Mouse (Mus musculus): Measurements from ENCODE around the gene Rpp25l.
"Not testable (repeated sequence)": the region's sequence is repeated elsewhere in the genome, so short reads cannot be mapped to it uniquely, and the experiment has no call there.

Rpp25l gene

DNA sequence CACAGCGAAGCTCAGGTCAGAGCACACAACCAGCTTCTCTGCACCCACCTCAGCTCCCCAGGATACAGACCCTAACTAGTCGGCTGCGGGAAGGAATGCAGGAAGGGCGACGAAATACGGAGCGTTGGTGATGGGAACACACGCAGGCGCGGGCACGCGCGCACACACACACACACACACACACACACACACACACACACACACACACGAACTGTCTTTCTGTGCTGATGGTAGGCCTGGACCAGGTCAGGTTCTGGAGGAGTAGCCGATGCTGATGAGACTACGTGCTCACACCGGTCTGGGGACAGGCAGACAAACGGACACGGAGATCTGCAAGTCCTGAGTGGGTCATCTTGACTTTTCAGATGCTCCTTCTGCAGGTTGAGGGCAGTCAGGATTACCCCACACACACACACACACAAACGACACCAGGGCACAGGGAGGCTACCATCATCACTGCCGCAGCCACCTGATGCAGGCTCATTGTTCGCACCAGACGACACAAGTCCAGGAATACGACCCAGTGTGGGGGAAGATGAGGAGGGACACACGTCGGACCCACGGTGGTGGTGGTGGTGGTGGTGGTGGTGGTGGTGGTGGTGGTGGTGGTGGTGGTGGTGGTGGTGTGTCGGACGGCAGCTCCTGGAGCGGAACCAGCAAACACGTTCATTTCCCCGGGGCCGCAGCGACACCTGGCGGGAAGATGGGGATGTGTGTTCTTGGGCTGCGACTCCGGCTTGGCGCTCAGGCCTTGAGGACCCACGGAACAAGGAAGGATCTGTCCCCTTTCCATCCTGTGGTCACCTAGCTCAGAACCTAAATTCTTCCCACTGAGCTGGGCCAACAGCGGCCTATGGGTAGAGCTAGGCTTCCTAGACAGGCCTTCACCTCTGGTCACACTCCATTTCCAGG, 16.1 kb downstream of the Rpp25l start, which contains the start of gene Cntfr:
Cntfr (minus strand) TSS at position 160 of the 912 bp plus-strand sequence.
- peak in 1 of 2 experiments; percentile 86 for DNase-seq (ENCODE audit: low spot score in 2 of 2)

DNA sequence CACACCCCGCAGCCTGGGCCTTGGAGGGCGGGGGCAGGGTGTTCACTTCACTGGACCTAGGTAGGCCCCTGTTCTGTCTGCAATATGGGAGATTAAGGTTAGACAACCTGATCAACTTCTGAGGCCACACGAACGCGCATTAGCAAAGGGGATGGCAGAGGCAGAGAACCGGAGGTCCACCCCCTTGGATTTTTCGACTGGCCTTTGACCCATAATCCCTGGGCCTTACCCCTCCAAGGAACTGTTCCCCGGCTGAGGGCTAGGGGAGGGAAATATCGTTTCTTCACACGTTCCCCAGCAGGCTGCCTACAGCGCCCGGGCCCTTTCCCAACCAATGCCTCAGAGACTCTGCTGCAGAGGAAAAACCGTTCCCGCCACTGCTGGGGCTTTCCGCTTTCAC, 16.9 kb downstream of the Rpp25l start:
- DNase-seq (ENCODE audit: low spot score in 2 of 2) = not testable (repeated sequence)

DNA sequence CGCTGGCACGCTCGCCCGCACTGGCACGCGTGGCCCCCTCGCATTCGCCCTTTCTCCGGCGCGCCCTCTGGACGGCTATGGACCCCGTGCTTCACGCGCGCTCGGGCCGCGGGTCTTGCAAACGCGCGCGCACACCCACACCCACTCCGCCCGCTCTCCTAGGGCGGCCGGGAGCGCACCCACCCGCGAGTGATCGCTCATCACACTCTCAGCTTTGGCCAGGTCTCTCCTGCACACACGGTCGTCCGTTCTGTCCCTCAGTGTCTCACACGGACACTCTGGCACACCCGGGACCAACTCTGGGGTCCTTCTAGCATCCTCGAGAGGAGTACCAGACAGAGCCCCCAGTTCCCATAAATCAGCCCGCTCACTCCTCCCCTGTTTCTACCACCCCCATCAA, 17.5 kb downstream of the Rpp25l start:
- DNase-seq (ENCODE audit: low spot score in 2 of 2) = not testable (repeated sequence)

DNA sequence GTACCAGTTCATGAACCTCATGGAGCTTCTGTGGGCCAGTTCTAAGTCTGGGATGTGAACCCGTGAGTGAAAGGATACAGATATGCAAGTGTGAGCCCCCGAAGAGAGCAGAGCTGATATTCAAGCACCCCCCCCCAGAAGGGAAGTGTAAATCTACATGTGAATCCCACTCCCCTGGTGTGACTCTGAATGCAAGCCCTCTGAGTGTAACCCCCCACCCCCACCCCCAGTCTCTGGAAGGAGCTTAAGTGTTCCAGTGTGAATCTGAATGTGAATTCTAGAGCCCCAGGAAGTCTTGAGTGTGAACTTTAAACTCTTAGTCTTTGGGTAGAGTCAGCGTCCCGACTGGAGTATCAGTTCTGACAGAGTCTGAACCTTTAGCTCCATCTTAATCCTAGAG, 19.8 kb downstream of the Rpp25l start:
- DNase-seq (ENCODE audit: low spot score in 2 of 2) = not testable (repeated sequence)

DNA sequence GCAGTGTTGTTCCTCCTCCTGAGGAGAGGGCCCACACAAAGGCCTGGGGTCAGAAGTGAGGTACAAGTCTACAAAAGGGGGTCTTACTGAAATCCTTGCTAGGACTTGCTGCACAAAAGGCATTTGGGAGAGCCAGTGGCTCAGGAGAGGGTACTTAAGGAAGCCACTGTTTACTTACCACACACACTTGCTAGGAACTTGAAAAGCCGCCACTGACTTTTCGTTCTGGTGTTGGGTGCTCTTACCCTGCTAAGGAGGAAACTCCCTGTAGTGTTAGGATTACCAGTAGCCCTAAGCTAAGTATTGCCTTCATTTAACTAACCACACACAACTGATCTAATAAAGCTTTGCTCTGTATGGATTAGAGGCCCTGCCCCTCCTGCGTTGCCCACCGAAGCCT, 23.3 kb downstream of the Rpp25l start:
- DNase-seq (ENCODE audit: low spot score in 2 of 2) = not testable (repeated sequence)

DNA sequence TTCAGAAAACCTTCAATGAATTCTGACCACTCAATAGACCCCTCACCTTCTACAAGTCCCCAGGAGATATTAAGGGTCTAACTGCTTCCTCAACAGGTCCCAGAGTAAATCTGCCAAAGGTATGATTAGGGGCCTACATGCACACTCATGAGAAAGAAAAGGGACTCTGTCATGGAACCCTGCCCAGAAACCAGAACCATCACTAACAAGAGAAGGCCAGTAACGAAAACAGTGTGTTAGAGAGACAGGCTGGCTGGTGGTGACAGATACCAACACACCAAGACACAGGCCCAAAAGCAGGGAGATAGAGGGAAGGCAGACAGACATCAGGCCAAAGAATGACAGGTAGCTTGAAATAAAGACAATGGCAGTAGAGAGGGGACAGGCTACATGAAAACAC, 24.8 kb downstream of the Rpp25l start:
- DNase-seq (ENCODE audit: low spot score in 2 of 2) = not testable (repeated sequence)

DNA sequence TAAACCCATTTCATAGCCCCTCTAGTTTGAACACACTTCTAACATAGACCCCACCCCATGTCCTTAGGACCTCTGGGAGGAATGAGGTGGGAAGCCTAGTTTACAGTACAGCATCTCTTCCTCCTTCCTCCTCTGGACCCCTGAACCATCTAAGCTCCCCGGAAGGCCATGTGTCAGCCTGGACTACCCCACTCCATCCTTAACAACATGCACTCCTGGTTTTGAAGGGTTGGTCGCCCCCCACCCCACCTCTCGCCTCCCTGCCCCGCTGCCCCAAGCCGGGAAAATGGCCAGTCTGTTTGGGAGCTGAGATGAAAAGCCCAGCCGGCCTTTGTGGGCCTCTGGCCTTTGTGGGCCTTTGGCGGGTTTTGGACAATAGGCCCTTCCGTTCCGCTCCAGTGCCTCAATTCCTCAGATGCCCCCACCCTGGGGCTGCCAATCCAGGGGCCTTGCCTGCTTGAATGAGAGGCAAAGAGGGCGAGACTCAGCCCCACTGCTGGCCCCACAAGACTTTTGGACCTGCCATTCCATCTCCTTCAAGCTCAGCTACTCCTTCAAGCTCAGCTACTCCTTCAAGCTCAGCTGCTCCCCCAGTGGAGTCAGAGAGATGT, 27.3 kb downstream of the Rpp25l start:
- not testable (repeated sequence) for DNase-seq (ENCODE audit: low spot score in 2 of 2)

DNA sequence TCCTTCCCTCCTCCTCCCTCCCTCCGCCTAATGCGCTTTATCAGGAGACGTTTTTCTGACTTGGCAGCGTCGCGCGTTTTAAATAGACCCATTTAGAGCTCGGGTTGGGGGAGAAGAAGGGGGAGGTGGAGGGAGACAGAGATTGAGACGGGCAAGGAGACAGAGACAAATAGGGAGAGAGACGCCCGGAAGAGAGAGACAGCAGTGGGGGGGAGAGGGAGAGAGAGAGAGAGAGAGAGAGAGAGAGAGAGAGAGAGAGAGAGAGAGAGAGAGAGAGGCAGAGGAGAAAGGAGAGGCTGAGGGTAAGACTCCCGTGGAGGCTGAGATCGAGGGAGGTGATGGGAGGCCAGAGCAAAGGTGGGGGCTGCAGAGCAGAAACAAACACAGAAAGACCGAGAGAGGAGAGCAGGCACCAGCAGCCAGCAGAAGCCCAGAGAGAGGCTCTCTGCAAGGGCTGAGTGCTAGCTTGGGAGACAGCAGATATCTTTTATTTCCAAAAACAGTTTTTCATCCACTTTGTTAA, 28.3 kb downstream of the Rpp25l start:
- DNase-seq (ENCODE audit: low spot score in 2 of 2) = not testable (repeated sequence)

DNA sequence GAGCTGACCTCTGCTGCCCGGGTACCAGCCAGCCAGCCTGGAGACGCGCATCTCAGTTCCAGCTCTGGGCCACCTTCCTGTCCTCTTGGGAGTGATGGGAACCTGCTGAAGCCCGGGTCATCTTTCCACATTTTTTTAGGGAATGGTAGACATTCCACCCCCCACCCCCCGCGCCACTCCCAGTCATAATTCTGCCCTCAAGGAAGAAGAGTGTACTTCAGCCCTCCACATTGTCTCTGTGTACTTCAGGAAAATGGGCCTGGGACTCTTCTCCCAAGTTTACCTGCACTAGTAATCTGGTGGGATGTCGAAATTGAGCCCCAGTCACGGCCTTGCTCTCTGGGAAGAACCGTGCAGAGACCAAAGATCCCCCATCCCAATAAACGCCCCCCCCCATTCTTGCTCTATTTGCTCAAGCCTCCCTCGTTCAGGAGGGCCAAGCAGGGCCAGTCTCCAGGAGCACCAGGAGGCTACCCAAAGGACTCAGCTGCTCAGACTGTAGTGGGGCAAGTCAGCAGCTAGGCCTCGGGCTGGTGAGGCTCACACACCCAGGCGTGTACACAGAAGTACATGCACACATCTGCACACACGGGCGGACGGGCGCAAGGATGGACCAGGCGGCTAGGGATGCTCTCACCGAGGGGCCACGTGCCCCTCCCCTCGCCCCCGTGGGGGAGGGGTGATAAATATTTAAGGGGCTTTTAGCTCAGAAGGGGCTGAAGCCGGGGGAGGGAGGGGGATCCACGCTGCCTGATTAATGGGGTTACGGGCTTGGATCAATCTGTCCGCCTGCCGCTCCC, 29.0 kb downstream of the Rpp25l start:
- DNase-seq (ENCODE audit: low spot score in 2 of 2) = not testable (repeated sequence)

DNA sequence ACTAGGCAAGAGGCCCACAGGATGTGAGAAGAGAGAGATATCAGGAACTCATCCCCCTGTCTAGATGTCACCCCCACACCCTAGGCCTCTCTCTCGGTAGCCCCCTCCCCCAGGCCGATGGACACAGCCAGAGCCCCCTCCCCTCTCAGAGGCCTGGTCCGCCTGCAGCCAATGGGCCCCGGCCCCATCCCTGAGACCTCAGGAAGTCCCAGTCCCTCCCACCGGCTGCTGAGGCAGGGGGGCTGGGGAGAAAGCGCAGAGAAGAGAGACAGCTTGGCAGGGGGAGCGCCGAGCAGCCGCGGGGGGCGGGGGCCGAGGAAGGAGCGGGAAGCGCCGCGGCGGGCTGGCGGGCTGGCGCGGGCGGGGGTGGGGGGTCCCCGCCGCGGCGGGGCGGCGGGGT, 30.0 kb downstream of the Rpp25l start:
- not testable (repeated sequence) for DNase-seq (ENCODE audit: low spot score in 2 of 2)

DNA sequence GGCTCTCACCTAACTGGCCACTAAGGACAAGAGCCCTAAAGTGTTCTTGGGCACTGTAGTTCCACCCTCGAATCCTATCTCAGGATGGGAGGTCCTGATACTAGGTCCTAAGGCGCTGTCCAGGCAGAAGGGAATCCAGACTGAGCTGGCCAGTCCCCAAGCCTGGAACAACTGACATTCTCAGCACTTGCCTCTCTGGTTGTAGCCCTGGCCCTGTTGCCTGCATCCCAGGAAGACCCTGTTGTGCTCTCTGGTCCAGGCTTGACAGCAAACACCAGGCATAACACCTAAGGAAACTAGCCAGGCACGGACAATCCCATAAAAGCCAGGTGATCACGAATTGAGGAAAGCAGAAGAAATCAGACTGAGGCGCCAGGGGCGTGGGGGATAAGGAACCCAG, 30.5 kb downstream of the Rpp25l start:
- no peak for DNase-seq (ENCODE audit: low spot score in 2 of 2)

DNA sequence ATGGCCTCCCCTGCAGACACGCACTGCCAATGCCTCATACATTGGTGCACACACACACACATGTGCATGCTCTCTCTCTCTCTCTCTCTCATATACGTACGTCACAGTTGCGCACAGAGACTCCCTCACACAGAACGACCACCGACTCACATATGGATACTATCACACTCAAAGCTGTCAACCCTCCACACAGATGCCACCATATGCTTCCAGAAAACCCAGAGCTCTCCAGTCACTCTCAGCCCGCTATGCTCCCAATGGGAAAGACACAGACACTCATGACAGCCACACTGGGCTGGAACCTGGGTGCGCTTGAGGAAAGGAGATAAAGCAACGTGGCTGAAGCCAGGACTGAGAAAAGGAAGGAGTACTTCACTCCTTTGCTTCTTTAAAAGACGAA, 31.4 kb downstream of the Rpp25l start:
- DNase-seq (ENCODE audit: low spot score in 2 of 2) = no peak

DNA sequence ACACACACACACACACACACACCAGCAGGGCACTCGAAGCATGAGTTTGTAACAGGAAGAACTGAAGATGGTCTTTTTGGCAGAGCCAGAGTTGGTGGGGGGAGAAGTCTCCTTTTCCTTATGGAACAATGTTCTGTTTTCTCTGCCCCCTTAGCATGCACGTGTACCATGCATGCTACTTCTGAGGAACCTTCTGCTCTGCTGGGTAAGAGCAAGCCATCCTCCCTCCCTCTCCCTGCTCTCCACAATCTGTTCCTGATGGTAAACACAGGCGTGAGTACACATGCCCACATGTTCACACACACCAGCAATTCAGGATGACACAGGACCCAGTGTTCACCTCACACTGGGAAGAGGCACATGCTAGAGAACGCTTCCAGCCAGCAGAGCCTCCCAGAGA, 32.2 kb downstream of the Rpp25l start:
- DNase-seq (ENCODE audit: low spot score in 2 of 2) = peak in 1 of 2 experiments; percentile 69

DNA sequence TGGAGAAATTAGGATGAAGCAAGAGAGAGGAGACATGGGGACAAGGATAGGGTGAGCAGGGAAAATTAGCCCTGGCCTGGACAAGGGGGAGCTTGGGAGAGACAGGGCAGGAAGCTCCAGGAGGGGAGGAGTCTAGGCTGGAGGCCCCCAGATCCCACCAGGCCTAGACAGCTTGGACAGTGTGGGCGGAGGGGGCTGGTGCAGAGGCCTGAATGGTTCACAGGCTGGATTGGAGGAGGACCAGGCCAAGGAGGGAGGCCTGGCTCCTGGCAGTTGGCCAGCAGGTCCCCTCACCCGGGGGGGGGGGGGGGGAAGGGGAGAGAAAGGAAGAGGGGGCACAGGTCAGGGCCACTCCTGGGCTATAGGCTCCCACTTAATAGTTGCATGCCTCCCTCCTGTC, 34.0 kb downstream of the Rpp25l start:
- DNase-seq (ENCODE audit: low spot score in 2 of 2) = no peak

DNA sequence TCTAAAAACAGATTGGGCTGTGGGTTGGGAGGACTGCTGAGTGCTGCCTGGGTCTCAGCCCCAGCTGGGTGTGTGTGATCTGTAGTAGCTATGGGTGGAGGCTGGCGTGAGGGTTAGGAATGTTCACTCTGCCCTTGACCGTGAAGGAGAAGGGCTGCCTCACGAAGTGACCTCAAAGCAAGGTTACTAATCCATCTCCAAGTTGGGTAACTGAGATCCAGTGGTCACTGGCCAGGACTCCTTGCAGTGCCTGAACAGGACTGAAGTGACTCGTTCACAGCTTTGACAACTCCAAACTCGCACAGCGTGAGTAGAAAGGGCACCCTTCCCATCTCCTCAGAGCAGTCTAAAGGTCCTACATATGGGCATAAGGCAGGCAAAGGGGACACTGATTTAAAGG, 34.5 kb downstream of the Rpp25l start:
- DNase-seq (ENCODE audit: low spot score in 2 of 2) = no peak

DNA sequence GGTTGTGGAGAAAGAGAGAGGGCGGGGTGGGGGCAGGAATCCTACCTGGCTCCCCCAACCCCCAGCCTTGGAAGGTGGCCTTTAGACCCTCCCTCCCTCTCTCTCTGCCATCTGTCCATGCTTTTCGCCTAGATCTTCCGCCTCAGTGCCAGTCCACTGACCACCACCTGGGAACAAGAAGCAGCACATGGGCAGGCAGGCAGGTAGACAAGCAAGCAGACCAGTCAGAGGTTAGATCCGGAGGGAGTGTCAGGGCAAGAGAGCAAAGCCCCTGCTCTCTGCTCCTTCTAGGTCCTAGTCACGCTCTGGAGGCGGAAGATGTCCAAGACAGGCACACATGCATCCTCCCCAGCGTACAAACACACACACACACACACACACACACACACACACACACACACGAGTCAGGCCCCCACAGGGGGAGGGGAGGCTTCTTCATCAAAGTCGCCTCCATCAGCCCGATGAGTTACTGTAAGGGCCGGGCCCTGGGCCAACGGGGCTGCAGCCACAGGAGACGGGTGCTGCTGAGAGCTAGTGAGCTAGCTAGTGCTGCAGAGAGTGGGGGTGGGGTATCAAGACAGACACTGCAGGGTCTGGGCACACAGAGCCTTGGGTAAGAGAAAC, 36.2 kb downstream of the Rpp25l start:
- DNase-seq (ENCODE audit: low spot score in 2 of 2) = no peak

DNA sequence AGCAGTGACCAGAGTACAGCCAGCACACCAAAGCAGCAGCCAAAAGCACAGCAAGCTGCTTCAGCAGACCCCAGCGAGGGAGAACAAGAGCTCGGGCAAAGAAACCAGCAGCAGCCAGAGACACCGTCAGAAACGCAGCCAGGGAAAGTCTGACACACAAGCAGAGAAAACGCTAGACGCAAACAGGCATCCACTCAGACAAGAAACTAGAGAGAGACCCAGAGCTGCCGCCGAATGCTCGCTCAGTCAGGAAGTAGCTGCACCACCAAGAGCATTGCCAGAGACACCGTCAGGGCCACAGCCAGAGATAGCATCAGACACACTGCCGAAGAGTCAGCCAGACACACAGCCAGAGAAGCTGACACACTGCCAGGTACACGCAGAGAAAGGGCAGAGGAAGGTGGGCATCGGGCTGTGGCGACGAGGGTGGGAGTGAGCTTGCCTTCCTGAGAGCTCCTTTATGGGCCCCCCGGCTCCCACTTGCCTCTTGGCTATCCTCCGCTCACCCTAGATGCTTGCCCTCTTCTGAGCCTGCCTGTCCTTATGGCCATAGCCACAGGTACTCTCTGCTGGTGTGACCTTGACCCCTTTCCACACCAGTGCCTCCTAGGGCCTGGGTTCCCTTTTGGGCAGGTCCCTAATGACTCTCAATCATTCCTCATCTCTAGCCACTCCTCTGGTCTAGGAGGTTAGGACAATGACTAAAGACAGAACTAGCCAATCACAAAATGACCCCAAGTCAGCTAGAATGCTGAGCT, 36.9 kb downstream of the Rpp25l start:
- no peak for DNase-seq (ENCODE audit: low spot score in 2 of 2)

DNA sequence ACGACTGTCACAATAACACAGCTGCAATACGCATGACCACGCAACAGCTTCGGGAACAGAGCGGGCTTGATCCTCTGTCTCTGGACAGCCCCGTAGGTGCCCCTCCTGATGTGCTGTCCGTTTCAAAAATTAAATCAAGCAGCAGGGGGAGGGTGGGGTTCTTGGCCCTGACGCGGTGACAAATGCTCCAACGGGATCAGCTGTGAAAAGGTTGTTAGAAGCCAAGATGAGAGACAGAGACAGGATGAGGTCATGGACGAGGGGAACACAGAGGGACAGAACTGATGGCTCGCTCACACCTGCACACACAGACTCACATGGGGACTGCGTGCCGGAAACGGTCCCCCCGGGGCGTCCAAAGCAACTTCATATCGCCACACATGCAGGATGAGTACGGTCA, 40.1 kb downstream of the Rpp25l start:
- DNase-seq (ENCODE audit: low spot score in 2 of 2) = no peak

DNA sequence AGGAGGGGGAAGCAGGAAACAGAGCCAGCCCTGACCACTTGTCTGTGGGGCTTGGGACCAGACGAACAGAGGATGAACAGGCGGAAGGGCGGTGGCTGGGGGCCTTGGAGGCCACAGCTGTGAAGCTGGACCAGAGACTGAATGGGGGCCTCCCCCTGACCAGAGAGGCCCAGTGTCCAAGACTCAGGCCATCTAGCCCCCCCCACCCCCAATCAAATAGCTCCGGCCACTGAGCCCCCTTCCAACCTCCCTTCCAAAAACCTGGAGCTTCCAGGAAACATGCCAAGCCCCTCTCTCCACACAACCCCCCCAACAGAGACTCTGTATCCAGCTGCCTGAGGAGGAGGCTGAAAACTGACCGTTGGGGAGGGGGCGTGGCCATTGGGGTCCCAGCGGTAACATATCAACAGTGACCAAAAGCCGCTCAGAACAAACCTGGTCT, 40.8 kb downstream of the Rpp25l start:
- no peak for DNase-seq (ENCODE audit: low spot score in 2 of 2)

DNA sequence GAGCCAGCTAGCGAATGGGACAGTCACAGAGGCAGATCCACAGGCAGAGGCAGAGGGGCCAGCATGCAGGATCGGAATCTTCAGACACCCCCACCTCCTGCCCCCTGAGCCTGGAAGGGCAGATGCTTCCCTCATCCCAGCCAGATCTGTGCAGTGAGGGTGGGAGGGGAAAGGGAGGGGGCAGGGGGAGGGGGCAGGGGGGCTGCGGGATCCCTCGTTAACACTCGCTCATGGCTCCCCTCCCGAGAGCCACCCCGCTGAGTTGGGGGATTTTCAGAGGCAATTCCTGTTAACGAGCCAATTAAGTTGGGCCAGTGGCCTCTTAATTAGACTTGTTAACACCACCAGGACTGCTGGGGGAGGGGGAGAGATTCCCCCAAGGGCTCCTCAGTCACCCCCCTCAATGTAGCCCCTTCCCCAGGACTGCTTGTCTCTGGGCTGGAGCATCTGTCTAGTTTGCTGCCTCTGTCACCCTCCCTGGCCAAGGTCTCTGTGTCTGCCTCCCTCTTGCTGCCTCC, 41.3 kb downstream of the Rpp25l start:
- DNase-seq (ENCODE audit: low spot score in 2 of 2) = no peak
